Mouse (Mus musculus): ENCODE data around the gene Cish.

Gene Cish

DNA sequence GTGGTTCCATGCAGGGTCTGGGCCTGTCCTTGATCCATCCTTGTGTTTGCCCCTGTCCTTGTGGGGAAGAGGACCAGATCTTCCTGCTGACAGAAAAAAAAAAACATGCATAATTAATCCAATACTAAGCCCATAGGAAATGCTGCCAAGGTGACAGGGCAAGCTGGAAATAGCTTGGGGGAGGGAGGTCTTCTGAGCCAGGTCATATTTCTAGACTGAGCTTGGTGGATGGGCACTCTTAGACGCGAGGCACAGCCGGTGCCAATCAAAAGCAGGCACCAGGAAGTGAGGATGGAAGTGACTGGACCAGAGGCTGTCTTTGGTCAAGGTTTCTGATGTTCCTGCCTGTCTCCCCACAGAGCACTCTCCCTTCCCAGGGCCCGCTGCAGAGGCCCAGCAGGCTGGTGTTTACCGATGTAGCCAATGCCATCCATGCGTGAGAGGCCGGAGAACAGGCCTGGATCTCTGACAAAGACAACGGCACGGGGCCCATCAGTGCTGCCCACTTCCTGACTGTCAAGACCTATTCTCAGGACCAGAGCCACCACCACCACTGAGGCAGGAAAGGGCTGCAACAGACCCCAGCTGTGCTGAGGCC, 51.9 kb downstream of the Cish start:
- no peak for DNase-seq (ENCODE audit: low read depth, low spot score)

DNA sequence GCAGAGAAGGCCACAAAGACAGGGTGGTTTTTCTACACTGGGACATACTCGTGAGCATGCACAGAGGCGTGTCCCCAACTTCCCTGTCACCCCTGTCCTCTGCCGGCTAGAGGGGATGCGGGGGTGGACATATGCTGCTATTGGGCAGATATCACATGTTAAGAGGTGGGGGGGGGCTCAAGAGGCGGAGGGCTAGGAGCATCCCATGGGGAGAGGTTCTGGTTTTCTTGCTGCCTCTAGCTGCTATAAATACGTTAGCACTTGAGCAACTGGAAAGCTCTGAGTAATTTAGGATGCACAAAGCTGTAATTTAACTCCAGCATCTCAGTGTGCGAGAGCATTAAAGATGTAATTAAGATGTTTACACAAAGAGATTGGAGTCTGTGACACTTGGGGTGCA, 53.5 kb downstream of the Cish start:
- DNase-seq (ENCODE audit: low read depth, low spot score): no peak
